Mouse (Mus musculus) liver, adult 2 months (tissue): ENCODE measurements around the gene Arhgap35. TPM values are rescaled to one million over a fixed set of nuclear protein-coding genes. Genes with fewer than 3 reads are reported as not detected.

Experiments
- DNase-seq: peaks from one replicate; pipeline ENCODE4 v3.0.0-alpha.2; 2011; ENCODE audit warnings: low read depth, low spot score; ENCODE audit errors: extremely low read depth
- H3K27ac ChIP-seq: fragments of 200-500 bp; replicated peaks from 2 replicates; pipeline ENCODE4 v1.5.1; 2012; ENCODE audit warnings: low read depth, mild to moderate bottlenecking, control low read depth, inconsistent platforms, low read length; ENCODE audit not compliant: insufficient read depth
- H3K27me3 ChIP-seq: fragments of 200-500 bp; 2 replicates; pipeline ENCODE4 v1.6.1; 2012; ENCODE audit warnings: mild to moderate bottlenecking, moderate library complexity, low read length, inconsistent platforms; ENCODE audit not compliant: control insufficient read depth, insufficient read depth
- H3K36me3 ChIP-seq: fragments of 200-500 bp; 2 replicates; pipeline ENCODE4 v1.6.1; 2012; ENCODE audit warnings: low read length, inconsistent platforms; ENCODE audit not compliant: control insufficient read depth, insufficient read depth
- H3K4me1 ChIP-seq: fragments of 200-500 bp; 2 replicates; pipeline ENCODE4 v1.6.1; 2011; ENCODE audit warnings: low read length; ENCODE audit not compliant: control insufficient read depth, insufficient read depth
- H3K4me3 ChIP-seq: fragments of 200-500 bp; 2 replicates; pipeline ENCODE4 v1.5.1; 2011; ENCODE audit warnings: low read depth, mild to moderate bottlenecking, control low read depth, low read length, moderate library complexity; ENCODE audit not compliant: insufficient read depth
- H3K79me2 ChIP-seq: fragments of 200-500 bp; 2 replicates; pipeline ENCODE4 v1.6.1; 2012; ENCODE audit warnings: inconsistent platforms, mild to moderate bottlenecking, low read length, moderate library complexity; ENCODE audit not compliant: control insufficient read depth, insufficient read depth
- H3K9ac ChIP-seq: fragments of 200-500 bp; 2 replicates; pipeline ENCODE4 v1.6.1; 2012; ENCODE audit warnings: low read depth, mild to moderate bottlenecking, control low read depth, inconsistent platforms, low read length
- POLR2A ChIP-seq: fragments of 200-500 bp; IDR thresholded peaks from 2 replicates; pipeline ENCODE4 v1.6.1; 2011; ENCODE audit warnings: low read length, control low read depth; ENCODE audit not compliant: insufficient read depth; ENCODE audit errors: extremely low read depth
- WGBS: fragments of 180-500 bp; shearing (Covaris S2); methylation state at CpG from one replicate; pipeline ENCODE4 v1.1.7; 2018; 5-methylcytosine and 5-hydroxymethylcytosine counted together
- polyA plus RNA-seq: library from polyadenylated mRNA; depleted of rRNA; stranded (reverse); fragments of >200 nt; gene quantifications from 2 replicates; pipeline ENCODE4 v1.2.3, GENCODE M21; 2012; rRNA removed
- total RNA-seq: library from RNA; depleted of rRNA; stranded (reverse); fragments of >200 nt; gene quantifications from 2 replicates; pipeline ENCODE4 v1.2.3, GENCODE M21; 2014; rRNA removed

Arhgap35 gene
- total and polyA plus RNA-seq, 2 experiments = 22.2 to 30.4 TPM

DNA sequence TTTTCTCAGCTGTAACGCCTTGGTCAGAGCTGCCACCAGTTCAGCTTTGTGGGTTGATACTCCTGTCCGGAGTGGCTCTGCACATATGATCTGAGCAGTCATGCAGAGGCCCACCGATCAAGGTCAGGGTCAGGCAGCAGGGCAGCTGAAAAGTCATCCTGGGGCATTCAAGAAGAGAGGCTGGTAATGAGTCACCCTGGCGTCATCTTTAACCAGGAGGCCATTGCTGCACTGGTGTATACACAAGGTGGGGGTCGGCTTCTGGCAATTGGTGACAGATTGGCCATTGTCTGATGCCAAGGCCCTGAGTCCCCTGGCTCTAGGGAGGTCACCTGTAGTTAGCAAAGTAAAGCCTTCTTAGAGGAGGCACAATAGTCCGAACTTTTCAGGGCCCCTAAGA is 163.1 kb downstream of the Arhgap35 start:
- 78% methylated on average over 6 of the region's 6 CpGs for WGBS
- no peak overlapping the region for H3K27ac ChIP-seq

More for the DNA sequence above, 163.1 kb downstream of the Arhgap35 start:
- Histone ChIP-seq H3K4me3 (no peak overlapping the region), H3K27me3 (no peaks in the 10 kb centered on the region), H3K36me3 (no peaks in the 10 kb centered on the region), H3K9ac (no peak overlapping the region), H3K79me2 (no peaks in the 10 kb centered on the region), H3K4me1 (peaks cover 2% of the 10 kb centered on the region; the same call in 1 of the 2 replicates)
- DNase-seq = no peak
- TF ChIP-seq POLR2A = no peak

Other genes with a start within 250 kb of the Arhgap35 start
- gene Sae1, start 227.2 kb downstream of the Arhgap35 start, total RNA-seq = 15.8 and 16.1 TPM in 2 replicates
- gene Sae1, start 227.2 kb downstream of the Arhgap35 start, polyA plus RNA-seq = 11.5 and 25.8 TPM in 2 replicates
- 5.2 and 7.5 TPM in 2 replicates for gene Zc3h4, start 214.1 kb downstream of the Arhgap35 start, total RNA-seq
- 11.1 and 14.3 TPM in 2 replicates for gene Zc3h4, start 214.1 kb downstream of the Arhgap35 start, polyA plus RNA-seq
- gene Tmem160, start 162.2 kb downstream of the Arhgap35 start, total RNA-seq = 31.7 and 32.0 TPM in 2 replicates
- gene Tmem160, start 162.2 kb downstream of the Arhgap35 start, polyA plus RNA-seq = 114 and 128 TPM in 2 replicates
- gene Npas1, start 137.3 kb downstream of the Arhgap35 start, total RNA-seq = not detected in 2 replicates
- gene Npas1, start 137.3 kb downstream of the Arhgap35 start, polyA plus RNA-seq = not detected in 2 replicates
- not detected in 2 replicates for gene Ceacam15, start 60.7 kb upstream of the Arhgap35 start, total RNA-seq
- gene Ceacam15, start 60.7 kb upstream of the Arhgap35 start, polyA plus RNA-seq = not detected in 2 replicates
- not detected in 2 replicates for gene Ceacam9, start 106.9 kb upstream of the Arhgap35 start, total RNA-seq
- gene Ceacam9, start 106.9 kb upstream of the Arhgap35 start, polyA plus RNA-seq = not detected in 2 replicates
- gene Ap2s1, start 123.4 kb upstream of the Arhgap35 start, total RNA-seq = 116 and 134 TPM in 2 replicates
- gene Ap2s1, start 123.4 kb upstream of the Arhgap35 start, polyA plus RNA-seq = 171 and 195 TPM in 2 replicates
- 1.8 and 3.4 TPM in 2 replicates for gene Slc1a5, start 166.3 kb upstream of the Arhgap35 start, total RNA-seq
- gene Slc1a5, start 166.3 kb upstream of the Arhgap35 start, polyA plus RNA-seq = 2.6 and 4.2 TPM in 2 replicates
- 18.7 and 26.3 TPM in 2 replicates for gene Strn4, start 200.9 kb upstream of the Arhgap35 start, total RNA-seq
- 39.5 and 52.7 TPM in 2 replicates for gene Strn4, start 200.9 kb upstream of the Arhgap35 start, polyA plus RNA-seq
- 5.5 and 6.3 TPM in 2 replicates for gene Fkrp, start 201.7 kb upstream of the Arhgap35 start, total RNA-seq
- 14.3 and 15.3 TPM in 2 replicates for gene Fkrp, start 201.7 kb upstream of the Arhgap35 start, polyA plus RNA-seq
- 2.5 and 5.1 TPM in 2 replicates for gene Prkd2, start 227.9 kb upstream of the Arhgap35 start, total RNA-seq
- 7.8 and 11.7 TPM in 2 replicates for gene Prkd2, start 227.9 kb upstream of the Arhgap35 start, polyA plus RNA-seq